Mouse (Mus musculus) right cerebral cortex, postnatal 36 days (tissue): ENCODE results near the gene Izumo2.
"Not testable (repeated sequence)": the region's sequence is repeated elsewhere in the genome, so short reads cannot be mapped to it uniquely, and the experiment has no call there.

Experiments
- DNase-seq, 2 experiments: peaks; one replicate each; pipeline ENCODE4 v3.0.0; 2022; ENCODE audit warnings: low spot score in 2 of 2, mixed read lengths in 1 of 2

Gene Izumo2

DNA sequence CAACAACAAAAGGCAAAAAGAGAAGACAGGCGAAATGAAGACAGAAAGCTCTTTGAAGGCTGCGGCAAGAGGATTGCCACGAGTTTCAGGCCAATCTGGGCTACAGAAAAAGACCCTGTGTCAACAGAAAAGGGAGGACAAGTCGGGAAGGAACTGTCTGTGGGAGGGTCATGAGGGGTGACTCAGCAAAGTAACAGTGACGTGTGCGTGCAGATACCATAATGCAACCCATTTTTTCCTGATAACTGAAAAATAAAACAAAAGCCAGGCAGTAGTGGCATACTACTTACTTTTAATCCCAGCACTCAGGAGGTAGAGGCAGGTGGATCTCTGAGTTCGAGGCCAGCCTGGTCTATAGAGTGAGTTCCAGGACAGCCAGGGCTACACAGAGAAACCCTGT is 10.6 kb upstream of the Izumo2 start:
- DNase-seq: no peak

DNA sequence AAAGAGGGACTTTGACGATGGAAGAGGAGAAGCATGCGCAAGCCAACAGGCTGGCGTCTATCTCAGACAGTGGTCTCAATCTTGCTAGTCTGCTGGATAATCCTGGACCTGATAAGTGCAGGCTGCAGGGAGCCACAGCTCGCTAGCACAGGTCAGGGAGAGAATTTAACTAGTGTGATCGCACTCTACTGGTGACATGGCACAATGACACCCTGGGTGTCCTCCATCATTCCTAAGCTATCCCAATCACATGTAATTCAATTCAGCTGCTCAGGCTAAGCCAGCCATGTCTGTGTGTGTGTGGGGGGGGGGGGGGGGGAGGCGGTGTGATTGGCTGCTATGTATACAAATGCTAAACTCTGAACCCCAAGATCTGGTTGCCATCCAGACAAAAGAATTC is 6.6 kb upstream of the Izumo2 start:
- no peak for DNase-seq

DNA sequence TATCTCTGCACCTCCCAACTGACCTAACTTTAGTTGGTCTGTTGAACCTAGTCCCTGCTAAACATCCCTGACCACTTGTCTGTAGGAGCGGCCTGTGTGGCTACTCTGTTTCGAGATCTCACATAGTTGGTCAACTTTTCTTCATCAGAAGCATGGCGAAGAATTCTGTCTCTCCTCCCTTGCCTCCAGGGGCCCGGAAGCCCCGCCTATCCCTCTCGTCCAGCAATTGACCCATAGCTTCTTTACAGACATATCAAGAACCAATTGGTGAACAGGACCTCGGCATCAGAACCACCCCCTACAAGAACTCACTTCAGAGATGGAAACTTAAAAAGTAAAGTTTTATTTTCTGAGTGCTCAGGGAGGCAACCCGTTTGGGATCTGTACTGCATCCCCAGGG is 5.6 kb upstream of the Izumo2 start:
- no peak for DNase-seq

DNA sequence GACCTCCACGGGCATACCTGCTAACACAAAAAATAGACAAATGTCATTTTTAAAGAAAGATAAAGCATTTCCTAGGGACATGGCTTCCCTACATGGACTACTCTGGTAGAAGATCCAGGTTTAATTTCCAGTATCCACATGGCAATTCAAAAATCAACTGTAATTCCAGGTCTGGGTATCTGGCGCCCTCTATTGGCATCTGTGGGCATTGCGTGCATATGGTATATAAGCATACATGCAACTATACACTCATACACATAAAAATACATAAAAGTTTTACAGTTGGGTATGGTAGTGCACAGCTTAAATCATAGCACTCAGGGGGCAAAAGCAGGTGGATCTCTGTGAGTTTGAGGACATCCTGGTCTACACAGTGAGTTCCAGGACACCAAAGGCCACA is 4.2 kb upstream of the Izumo2 start:
- no peak for DNase-seq

DNA sequence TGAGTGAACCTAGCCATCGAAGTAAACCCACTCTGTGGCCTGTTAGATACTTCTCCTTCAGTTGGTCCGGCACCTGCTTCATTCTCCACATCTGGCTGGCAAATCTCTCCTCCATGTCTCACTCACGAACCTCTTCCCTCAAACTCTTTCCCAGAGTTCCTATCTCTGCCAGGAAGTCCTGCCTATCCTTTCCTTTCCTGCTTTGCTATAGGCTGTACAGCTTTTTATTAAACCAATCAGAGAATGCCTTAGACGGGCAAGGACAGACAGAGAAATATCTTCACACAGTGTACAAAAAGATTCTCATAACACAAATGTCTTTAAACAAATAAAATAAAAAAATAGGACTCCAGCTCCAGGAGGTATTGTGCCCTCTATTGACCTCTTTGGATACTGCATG is 3.5 kb upstream of the Izumo2 start:
- no peak for DNase-seq

DNA sequence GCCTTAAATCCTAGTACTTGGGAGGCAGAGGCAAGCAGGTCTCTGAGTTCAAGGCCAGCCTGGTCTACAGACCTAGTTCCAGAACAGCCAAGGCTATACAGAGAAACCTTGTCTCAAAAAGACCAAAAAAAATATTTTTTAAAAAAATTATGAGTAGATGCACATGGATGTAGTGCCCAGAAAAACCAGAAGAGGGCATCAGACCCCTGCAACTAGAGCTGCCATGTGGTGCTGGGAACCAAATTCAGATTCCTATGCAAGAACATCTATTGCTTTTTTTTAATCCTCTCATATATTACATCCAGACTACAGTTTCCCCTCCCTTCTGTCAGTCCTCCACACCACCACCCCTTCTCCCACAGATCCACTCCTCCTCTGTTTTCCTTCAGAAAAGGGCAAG is 2.2 kb upstream of the Izumo2 start:
- DNase-seq: no peak

DNA sequence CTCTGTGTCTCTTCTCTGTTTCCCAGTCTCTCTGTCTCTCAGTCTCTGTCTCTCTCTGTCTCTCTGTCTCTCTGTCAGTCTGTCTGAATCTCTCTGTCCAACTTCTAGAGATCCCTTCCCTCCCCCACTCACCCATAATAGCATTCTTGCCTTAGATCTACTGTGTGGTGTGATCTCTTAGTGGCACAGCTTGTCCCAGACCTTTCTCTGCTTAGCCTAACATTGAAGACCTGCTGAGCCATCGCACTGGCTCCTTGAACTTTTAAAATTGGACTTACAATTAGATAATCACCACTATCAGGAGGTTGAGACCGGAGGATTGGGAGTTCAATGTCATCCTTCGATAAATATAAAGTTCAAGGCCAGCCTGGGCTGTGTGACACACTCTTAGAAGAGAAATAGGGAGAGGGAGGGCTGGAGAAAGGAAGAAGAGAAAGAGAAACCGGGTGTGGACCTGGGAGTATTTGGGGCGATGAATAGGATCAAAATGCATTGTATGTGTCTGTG is 1.3 kb upstream of the Izumo2 start:
- DNase-seq: no peak

DNA sequence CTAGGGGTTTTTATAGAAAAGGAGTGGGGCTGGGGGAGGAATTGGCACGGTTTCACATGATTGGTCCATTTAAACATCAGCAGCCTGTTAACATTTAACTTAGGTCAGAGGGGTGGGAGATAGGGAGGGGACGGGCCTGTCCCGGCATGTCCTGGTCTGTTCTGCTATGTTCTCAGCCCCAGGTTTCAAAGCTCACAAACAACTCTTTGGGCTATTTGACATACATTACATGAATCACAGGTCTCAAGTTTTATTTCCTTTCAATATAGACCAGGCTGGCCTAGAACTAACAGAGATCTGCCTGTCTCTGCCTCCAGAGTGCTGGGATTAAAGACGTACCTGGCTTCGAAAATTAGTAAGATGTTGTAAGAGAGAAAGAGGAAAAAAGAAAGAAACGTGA is 449 bp upstream of the Izumo2 start:
- DNase-seq: not testable (repeated sequence)

DNA sequence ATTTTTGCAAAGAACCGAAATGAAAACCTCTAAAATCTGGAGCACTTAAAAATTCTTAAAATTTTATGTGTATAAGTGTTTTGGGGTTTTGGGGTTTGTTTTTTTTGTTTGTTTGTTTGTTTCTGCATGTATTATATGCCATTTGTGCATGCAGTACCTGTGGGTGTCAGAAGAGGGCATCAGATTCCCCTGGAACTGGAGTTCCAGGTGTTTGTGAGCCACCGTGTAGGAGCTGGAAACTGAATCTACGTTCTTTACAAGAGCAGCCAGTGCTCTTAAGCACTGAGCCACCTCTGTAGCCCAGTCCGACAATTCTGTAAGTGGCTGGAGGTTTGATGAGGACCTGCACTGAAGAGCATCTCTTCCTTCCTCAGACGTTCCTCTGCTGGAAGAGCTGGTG is 1.3 kb downstream of the Izumo2 start:
- no peak for DNase-seq

DNA sequence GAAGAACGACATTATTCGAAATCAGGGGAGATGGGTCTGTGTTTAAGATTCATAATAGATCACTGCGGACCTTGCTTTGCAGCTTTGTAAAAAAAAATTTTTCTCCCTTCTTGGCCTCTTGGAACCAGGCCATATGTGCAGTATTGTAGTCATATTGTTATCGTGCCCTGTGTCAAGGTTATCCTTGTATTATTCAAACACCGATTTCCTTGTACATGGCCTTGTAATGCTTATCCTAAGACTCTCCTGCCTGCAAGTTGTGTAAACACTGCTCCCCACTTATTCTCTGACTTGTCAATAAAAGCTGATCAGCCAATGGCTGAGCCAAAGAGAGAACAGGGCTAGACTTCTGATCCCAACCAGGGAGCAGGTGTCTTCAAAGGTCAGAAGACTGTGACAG is 13.5 kb downstream of the Izumo2 start:
- DNase-seq: no peak

DNA sequence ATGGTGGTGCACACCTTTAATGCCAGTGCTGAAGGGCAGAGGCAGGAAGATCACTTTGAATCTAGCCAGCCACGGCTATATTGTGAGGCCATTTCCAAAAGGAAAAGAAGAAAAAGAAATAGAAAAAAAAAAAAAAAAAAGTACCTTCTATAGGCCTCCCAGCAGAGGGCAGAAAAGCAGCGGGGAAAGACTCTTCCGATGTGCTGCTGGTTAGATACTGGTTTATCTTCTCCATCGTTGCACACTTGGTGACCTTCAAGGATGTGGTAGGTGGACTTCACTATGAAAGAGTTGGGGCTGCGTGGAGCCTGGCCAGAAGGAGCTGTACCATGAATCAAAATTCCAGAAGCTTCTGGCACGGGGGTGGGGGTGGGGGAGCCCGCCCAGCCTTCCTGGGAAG is 15.8 kb downstream of the Izumo2 start:
- DNase-seq: no peak

DNA sequence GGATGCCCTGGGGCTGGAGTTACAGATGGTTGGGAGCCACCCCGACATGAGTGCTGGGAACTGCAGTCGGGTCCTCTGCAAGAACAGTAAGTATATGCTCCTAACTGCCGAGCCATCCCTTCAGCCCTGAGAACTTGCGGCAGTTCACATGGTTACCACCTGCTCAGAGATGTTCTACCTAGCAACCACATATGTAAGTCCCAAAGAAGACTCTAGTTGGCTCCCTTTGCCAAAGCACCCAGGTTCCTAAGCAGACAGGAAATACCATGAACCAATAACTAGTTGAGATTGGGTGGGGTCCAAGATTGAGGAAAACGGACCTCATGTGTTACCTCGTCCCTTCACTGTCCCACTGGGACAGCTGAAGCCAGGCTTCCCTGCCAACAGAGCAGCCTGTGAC is 17.8 kb downstream of the Izumo2 start:
- no peak for DNase-seq

DNA sequence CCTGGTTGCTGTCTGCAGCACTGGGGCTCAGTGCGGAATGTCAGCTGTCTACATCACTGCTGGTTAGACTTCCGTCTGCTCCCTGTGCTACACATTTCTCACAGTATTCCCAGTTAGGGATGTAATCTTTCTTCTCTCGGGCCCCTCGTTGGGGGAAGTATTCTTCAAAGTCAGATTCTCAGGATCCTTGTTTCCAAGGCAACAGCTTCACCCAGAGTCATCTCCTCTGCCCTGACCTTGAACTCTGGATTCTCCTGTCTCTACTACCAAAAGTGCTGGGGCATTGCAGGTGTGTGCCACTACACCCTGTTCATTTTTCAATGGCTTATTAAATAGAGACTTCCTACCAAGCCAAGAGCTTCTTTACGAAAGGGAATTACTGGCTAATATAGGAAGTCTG is 18.6 kb downstream of the Izumo2 start:
- DNase-seq: no peak

DNA sequence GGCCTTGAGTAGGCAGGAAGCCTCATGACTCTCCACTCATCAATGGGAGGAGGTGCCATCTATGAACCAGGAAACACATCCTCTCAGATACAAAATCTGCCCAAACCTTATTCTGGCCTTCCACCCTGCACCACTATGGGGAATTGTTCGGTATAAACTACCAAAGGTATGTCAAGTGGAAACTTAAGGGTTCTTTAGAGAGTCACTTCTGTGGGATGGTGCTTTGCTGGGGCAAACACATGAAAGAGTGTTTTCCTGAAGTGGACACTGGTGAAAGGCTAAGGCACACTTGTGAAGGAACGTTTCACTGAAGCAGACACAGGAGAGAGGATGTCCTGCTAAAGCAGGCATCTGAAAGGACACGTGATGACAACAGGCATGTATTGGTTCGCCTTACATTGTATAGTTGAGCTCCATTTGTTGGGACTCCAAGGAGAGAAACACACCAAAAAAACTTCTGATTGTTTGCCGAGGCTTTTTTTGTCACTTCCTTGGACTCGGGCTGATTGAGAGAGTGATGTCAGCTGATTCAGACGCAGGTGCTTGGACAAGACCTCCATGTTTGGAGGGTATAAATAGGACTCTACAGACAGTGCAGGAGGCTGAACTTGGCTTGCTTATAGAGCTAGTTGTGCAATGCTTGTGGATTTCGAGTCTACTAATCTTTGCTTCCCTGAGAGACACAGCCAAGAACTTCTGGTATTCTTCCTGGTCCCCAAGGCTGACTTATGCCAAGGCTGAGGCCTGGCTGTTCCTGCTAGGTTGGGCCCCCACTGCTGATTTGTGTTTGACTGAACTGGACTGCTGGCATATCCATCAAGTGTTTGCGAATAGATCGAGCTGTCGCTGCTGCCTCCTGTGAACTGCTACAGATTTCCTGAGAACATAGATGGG is 19.8 kb downstream of the Izumo2 start:
- no peak for DNase-seq

DNA sequence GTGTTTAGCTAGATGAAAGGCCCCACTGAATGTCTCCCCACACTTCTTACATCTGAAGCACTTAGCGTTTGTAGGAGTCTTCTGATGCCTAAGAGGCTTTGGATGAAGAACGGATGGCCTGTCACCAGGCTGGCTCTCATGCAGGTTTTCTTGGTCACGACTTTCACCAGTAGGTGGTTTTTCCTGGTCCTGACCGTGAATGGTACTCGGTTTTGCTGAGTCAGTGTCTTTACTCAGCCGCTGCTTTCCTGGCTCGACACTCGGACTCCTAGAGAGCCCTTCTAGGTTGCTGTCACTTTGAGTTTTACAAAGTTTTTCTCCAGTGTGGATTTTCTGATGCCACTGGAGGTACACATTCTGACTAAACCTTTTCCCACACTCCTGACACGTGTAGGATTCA is 25.2 kb downstream of the Izumo2 start:
- DNase-seq: no peak

DNA sequence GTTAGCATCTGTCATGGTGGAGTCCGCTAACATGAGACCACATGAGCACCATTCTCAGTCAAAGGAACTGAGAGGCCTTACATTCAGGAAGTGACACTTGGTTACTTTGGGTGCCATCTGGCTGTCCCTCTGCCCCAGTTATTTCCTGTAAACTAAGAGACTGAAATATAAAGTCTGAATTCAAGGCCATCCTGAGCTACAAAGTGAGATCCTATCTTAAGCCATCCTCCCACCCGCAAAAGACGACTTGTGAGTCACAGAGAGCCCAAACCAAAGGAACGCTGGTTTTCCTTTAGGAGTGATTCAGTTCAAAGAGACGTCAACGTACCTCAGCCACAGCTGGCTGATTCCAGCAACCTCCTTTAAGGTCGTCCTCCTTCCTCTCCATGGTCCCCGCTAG is 32.8 kb downstream of the Izumo2 start:
- DNase-seq: no peak

DNA sequence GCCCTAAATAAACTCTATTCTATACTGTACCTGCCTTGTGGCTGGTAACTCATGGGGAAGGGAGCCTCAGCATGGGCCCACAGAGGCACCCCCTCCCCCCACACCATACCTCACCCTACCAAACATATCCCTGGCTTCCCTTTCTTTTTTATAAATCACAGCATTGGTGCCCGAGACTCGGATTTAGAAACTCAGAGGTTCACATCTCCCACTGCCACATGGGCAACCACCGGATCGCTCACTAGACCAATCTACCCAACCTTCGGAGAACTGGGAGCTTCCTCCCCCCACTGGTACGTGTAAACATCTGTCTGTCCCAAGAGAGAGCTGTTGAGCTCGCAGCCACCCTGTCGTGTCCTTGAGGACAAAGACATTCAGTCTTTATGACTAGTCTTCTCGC is 35.7 kb downstream of the Izumo2 start:
- DNase-seq: no peak

DNA sequence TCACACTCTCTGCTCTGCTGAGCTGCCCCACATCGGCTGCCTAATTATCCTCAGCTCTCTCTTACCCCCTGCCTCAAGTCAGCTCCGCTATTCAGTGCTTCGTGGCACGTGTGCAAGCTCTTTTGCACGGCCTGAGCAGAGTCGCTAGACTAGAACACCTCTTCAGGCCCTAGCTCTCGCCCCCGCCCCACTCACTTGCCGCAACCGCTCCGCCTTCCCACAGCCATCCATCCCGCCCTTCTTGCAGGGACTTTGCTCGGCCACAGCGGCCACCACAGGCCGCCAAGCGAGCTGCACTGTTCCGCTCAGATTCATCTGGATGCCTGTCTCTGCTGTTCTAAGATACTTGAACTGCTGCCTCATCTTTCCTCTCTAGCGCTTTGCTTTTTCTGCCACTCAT is 36.5 kb downstream of the Izumo2 start:
- peak; percentile 62 to 76 for DNase-seq

DNA sequence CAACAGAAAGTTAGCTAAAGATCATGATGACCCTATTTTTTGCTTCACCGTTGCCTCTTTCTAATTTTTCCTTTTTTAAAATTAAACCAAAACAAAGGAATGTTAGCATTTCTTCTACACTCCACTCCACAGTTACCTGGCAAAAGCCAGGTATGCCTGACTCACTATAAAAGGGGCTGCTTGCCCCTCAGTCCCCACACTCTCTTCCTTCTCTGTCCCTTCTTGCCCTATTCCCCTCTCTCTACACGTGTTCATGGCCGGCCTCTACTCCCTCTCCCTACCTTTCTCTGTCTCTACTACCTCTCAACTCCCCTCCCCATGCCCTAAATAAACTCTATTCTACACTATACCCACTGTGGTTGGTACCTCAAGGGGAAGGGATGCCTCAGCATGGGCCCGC is 38.6 kb downstream of the Izumo2 start:
- DNase-seq: no peak

DNA sequence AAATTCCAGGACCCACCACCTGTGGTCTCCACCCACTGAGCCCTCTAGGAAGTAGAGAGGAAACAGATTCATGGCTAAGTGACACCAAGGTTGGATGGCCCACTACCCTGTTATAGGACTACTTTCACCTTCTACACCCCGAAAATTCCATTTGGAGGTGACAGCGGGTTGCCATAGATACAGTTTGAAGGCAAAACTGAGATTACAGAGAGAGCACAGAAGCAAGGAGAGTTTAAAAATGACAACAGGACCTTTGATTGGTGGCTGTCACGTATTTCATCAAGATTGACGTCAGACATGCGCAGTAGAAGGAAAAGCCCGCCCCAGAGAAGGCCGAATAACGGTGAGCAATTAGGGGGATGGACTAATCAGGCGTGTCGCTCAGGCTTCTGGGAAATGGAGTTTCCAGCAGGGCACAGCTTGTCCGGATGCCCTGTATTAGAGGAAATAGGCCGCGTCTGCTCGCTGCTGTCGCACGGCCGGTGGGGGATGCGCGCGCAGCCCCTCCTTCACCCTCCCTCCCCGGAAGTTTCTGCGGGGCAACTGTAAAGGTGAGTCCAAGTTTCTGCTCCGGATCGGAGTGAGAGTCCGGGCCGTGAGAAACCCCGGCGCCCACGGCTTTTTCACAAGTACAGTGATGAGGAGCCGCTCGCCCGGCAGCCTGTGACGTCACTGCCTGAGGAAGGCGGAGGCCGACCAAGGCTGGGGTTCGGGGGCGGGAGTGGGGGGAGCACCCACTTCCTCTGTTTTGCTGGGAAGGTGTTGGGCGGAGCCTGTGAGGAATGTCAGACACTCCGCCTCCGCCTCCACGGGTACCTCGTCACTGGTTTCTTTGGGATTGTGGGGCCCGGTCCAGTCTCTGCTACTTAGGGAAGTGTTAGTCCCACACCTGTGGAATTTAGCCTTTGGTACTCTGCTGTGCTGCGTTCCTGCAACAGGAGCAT is 39.8 kb downstream of the Izumo2 start, which contains the start of gene Vrk3:
Vrk3 (plus strand) TSS at position 313 of the 944 bp plus-strand sequence.
- DNase-seq: peak; percentile 94 to 96

DNA sequence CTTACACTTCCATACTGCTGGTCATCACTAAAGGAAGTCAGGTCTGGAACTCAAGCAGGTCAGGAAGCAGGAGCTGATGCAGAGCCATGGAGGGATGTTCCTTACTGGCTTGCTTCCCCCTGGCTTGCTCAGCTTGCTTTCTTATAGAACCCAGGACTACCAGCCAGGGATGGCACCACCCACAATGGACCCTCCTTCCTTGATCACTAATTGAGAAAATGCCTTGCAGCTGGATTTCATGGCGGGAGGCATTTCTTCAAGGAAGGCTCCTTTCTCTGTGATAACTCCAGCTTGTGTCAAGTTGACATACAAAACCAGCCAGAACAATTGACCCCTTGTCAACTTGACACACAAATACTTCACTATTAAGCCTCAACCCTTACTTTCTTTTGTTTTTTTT is 42.4 kb downstream of the Izumo2 start, which contains the start of gene Zfp473:
Zfp473 (minus strand) TSS at position 101 of the 400 bp plus-strand sequence.
- not testable (repeated sequence) for DNase-seq

DNA sequence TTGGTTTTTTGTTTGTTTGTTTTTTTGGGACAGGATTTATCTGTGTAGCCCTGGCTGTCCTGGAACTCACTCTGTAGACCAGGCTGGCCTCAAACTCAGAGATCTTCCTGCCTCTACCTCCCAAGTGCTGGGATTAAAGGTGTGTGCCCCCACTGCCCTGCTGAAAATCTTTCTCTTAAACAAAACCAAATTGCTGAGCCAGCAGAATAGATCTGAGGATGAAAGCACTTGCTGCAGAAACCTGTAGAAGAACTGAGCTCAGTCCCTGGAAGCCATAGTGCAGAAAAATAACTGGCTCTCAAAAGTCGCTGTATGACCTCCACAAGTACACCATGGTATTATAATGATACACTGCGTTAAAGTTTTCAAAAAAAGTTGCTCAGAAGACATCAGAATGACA is 48.6 kb downstream of the Izumo2 start:
- DNase-seq: no peak
